In the genomic region with DNA sequence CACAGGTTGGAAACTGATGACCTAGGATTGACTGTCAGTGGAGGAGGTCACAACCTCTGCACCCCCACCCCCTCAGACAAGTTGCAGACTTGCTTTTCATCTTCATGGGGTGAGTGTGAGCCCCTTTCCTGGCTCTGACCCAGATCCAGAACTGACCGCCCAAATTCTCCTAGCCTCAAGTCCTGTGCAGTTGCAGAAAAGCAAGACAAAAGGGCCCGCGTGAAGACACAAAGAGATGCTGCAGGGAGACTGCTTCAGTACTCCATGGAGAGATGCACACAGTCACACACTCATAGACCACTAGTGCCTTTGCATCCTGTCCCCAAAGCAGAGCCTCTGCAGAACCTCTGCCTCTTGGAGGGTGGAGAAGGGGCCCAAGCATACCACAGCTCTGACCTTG, we compare ENCODE assay signal across 9 mouse cellular contexts. TPM values are rescaled to one million over a fixed set of nuclear protein-coding genes. Genes with fewer than 3 reads are reported as not detected.
DNase-seq lines count a peak whose midpoint lies in the region; ATAC-seq lines count a peak whose summit lies in the region.
"Had no signal": no experiment of that assay in that cellular context is flagged by ENCODE, and none has a peak within 500 bp of the region (broad histone marks: within the 10 kb centered on the region; RNA-seq: fewer than 3 reads in every experiment).

No protein-coding gene starts in this region.

- H3K9ac ChIP-seq in neural tube, embryonic 11.5 days (ENCODE audit: low read length): peak overlapping the region; percentile 99
- peak overlapping the region; percentile 27 for H3K9ac ChIP-seq in forebrain, embryonic 15.5 days (replicated peaks)
- H3K9ac ChIP-seq in intestine, embryonic 15.5 days: no peak overlapping the region
- H3K9ac ChIP-seq: heart, embryonic 15.5 days; liver, embryonic 13.5 days had no signal

- H3K4me3 ChIP-seq in neural tube, embryonic 11.5 days (ENCODE audit: low read depth, low read length): peak overlapping the region; percentile 84
- H3K4me3 ChIP-seq in forebrain, embryonic 15.5 days: peak overlapping the region; percentile 75
- H3K4me3 ChIP-seq in midbrain, embryonic 10.5 days: peak overlapping the region; percentile 78
- no peak overlapping the region for H3K4me3 ChIP-seq in limb, embryonic 10.5 days
- no peak overlapping the region for H3K4me3 ChIP-seq in intestine, embryonic 15.5 days (replicated peaks)

- DNase-seq in neural tube, embryonic 11.5 days (ENCODE audit: low spot score): no peak
- no peak for DNase-seq in neural tube, embryonic 10.5 days (ENCODE audit: extremely low spot score, low spot score)
- DNase-seq in midbrain, embryonic 10.5 days (ENCODE audit: low spot score): no peak
- DNase-seq in limb, embryonic 10.5 days (ENCODE audit: low spot score): no peak
- no peak for DNase-seq in kidney, postnatal 25 days

- no peak for ATAC-seq in neural tube, embryonic 11.5 days (ENCODE audit: insufficient read depth, low FRiP score, low TSS enrichment)
- ATAC-seq in forebrain, embryonic 15.5 days (replicated peaks): no peak
- ATAC-seq in intestine, embryonic 15.5 days: no peak

- peak overlapping the region; percentile 54 for H3K27ac ChIP-seq in neural tube, embryonic 11.5 days (ENCODE audit: low read depth, low read length)
- H3K27ac ChIP-seq in forebrain, embryonic 15.5 days (replicated peaks): peak overlapping the region; percentile 98
- H3K27ac ChIP-seq in midbrain, embryonic 10.5 days (replicated peaks): peak overlapping the region; percentile 99
- no peak overlapping the region for H3K27ac ChIP-seq in limb, embryonic 10.5 days
- no peak overlapping the region for H3K27ac ChIP-seq in intestine, embryonic 15.5 days
- H3K27ac ChIP-seq: heart, embryonic 15.5 days; liver, embryonic 13.5 days had no signal

- peaks cover 23% of the 10 kb centered on the region; the same call in 1 of the 2 replicates for H3K27me3 ChIP-seq in neural tube, embryonic 11.5 days (ENCODE audit: control insufficient read depth, insufficient read depth, low read length)
- H3K27me3 ChIP-seq in forebrain, embryonic 15.5 days: peaks cover 11% of the 10 kb centered on the region
- H3K27me3 ChIP-seq in midbrain, embryonic 10.5 days (ENCODE audit: low read depth, poor library complexity, severe bottlenecking): peaks cover 46% of the 10 kb centered on the region
- peaks cover 80% of the 10 kb centered on the region for H3K27me3 ChIP-seq in limb, embryonic 10.5 days (ENCODE audit: low read depth, poor library complexity, severe bottlenecking)
- H3K27me3 ChIP-seq in intestine, embryonic 15.5 days (replicated peaks): peaks cover 76% of the 10 kb centered on the region

- H3K4me1 ChIP-seq in neural tube, embryonic 11.5 days (ENCODE audit: control insufficient read depth, insufficient read depth, low read length): peaks cover 20% of the 10 kb centered on the region
- H3K4me1 ChIP-seq in forebrain, embryonic 15.5 days: peaks cover 50% of the 10 kb centered on the region
- H3K4me1 ChIP-seq in midbrain, embryonic 10.5 days: peaks cover 60% of the 10 kb centered on the region
- H3K4me1 ChIP-seq in limb, embryonic 10.5 days: peaks cover 37% of the 10 kb centered on the region
- peaks cover 30% of the 10 kb centered on the region for H3K4me1 ChIP-seq in intestine, embryonic 15.5 days (replicated peaks)

- H3K36me3 ChIP-seq in neural tube, embryonic 11.5 days (ENCODE audit: control insufficient read depth, insufficient read depth, low read length): no peaks in the 10 kb centered on the region
- H3K36me3 ChIP-seq in forebrain, embryonic 15.5 days: no peaks in the 10 kb centered on the region
- H3K36me3 ChIP-seq in midbrain, embryonic 10.5 days: peaks cover 13% of the 10 kb centered on the region
- no peaks in the 10 kb centered on the region for H3K36me3 ChIP-seq in limb, embryonic 10.5 days
- no peaks in the 10 kb centered on the region for H3K36me3 ChIP-seq in intestine, embryonic 15.5 days
- H3K36me3 ChIP-seq: heart, embryonic 15.5 days; liver, embryonic 13.5 days had no signal

- no peaks in the 10 kb centered on the region for H3K9me3 ChIP-seq in neural tube, embryonic 11.5 days (ENCODE audit: control insufficient read depth, low read length)
- no peaks in the 10 kb centered on the region for H3K9me3 ChIP-seq in forebrain, embryonic 15.5 days
- H3K9me3 ChIP-seq in midbrain, embryonic 10.5 days (replicated peaks): no peaks in the 10 kb centered on the region
- H3K9me3 ChIP-seq in limb, embryonic 10.5 days (replicated peaks): no peaks in the 10 kb centered on the region
- H3K9me3 ChIP-seq in intestine, embryonic 15.5 days: no peaks in the 10 kb centered on the region
- H3K9me3 ChIP-seq: heart, embryonic 15.5 days; liver, embryonic 13.5 days had no signal

- peak overlapping the region; percentile 69 for H3K4me2 ChIP-seq in neural tube, embryonic 11.5 days (ENCODE audit: low read depth)
- peak overlapping the region; percentile 58 for H3K4me2 ChIP-seq in forebrain, embryonic 15.5 days (replicated peaks)
- no peak overlapping the region for H3K4me2 ChIP-seq in intestine, embryonic 15.5 days (replicated peaks)
- H3K4me2 ChIP-seq: liver, embryonic 13.5 days had no signal

- WGBS in neural tube, embryonic 11.5 days: 85% methylated on average over 3 of the region's 3 CpGs
- 49% methylated on average over 3 of the region's 3 CpGs for WGBS in forebrain, embryonic 15.5 days
- WGBS in midbrain, embryonic 10.5 days: 75% methylated on average over 3 of the region's 3 CpGs
- 82% methylated on average over 3 of the region's 3 CpGs for WGBS in limb, embryonic 10.5 days
- 91% methylated on average over 3 of the region's 3 CpGs for WGBS in intestine, embryonic 15.5 days

RNA-seq across cellular contexts. Expression of a gene that starts 25.4 kb away (rescaled TPM):
- 75.7 and 77.9 TPM in 2 replicates for polyA plus RNA-seq in neural tube, embryonic 11.5 days (2014; fragmentation: Nextera tagmentation; extraction: Ambion mirVana)
- 50.2 and 52.8 TPM in 2 replicates for polyA plus RNA-seq in forebrain, embryonic 15.5 days (2015; fragmentation: Nextera tagmentation; extraction: Ambion mirVana)
- polyA plus RNA-seq in midbrain, embryonic 10.5 days (2016; fragmentation: Nextera tagmentation; extraction: Ambion mirVana): 51.9 and 61.4 TPM in 2 replicates
- polyA plus RNA-seq in limb, embryonic 10.5 days (2016; fragmentation: Nextera tagmentation; extraction: Ambion mirVana): 76.4 and 77.8 TPM in 2 replicates
- polyA plus RNA-seq in intestine, embryonic 15.5 days (2015; fragmentation: Nextera tagmentation; extraction: Ambion mirVana): 46.9 and 49.3 TPM in 2 replicates

RNA-seq across cellular contexts. Expression of a gene that starts 33.5 kb away (rescaled TPM):
- 0.25 and 0.46 TPM in 2 replicates for polyA plus RNA-seq in neural tube, embryonic 11.5 days (2014; fragmentation: Nextera tagmentation; extraction: Ambion mirVana)
- polyA plus RNA-seq in forebrain, embryonic 15.5 days (2015; fragmentation: Nextera tagmentation; extraction: Ambion mirVana): 0.11 and 0.14 TPM in 2 replicates
- polyA plus RNA-seq in midbrain, embryonic 10.5 days (2016; fragmentation: Nextera tagmentation; extraction: Ambion mirVana): 0.48 and 0.56 TPM in 2 replicates
- not detected in 2 replicates for polyA plus RNA-seq in limb, embryonic 10.5 days (2016; fragmentation: Nextera tagmentation; extraction: Ambion mirVana)
- not detected in 2 replicates for polyA plus RNA-seq in intestine, embryonic 15.5 days (2015; fragmentation: Nextera tagmentation; extraction: Ambion mirVana)
- polyA plus RNA-seq: heart, embryonic 15.5 days; liver, embryonic 13.5 days had no signal

RNA-seq across cellular contexts. Expression of a gene that starts 59.2 kb away (rescaled TPM):
- 65.1 and 73.6 TPM in 2 replicates for polyA plus RNA-seq in neural tube, embryonic 11.5 days (2014; fragmentation: Nextera tagmentation; extraction: Ambion mirVana)
- polyA plus RNA-seq in forebrain, embryonic 15.5 days (2015; fragmentation: Nextera tagmentation; extraction: Ambion mirVana): 50.8 and 64.3 TPM in 2 replicates
- polyA plus RNA-seq in midbrain, embryonic 10.5 days (2016; fragmentation: Nextera tagmentation; extraction: Ambion mirVana): 43.7 and 59.7 TPM in 2 replicates
- polyA plus RNA-seq in limb, embryonic 10.5 days (2016; fragmentation: Nextera tagmentation; extraction: Ambion mirVana): 2.7 and 4.4 TPM in 2 replicates
- 37.4 and 41.1 TPM in 2 replicates for polyA plus RNA-seq in intestine, embryonic 15.5 days (2015; fragmentation: Nextera tagmentation; extraction: Ambion mirVana)

Comparison
In these comparisons a context has a peak if more than half of its experiments do, and no peak if none do; other contexts are left out.
1. H3K27ac ChIP-seq: peak in neural tube, embryonic 11.5 days (single experiment), forebrain, embryonic 15.5 days (single experiment) and midbrain, embryonic 10.5 days (single experiment); none in limb, embryonic 10.5 days (single experiment) and intestine, embryonic 15.5 days (single experiment).
2. H3K4me3 ChIP-seq: peak in neural tube, embryonic 11.5 days (single experiment), forebrain, embryonic 15.5 days (single experiment) and midbrain, embryonic 10.5 days (single experiment); none in limb, embryonic 10.5 days (single experiment) and intestine, embryonic 15.5 days (single experiment).